Mouse (Mus musculus) kidney, adult 8-10 months (tissue): ENCODE measurements around the gene Gcg.

Source experiments
- DNase-seq, 2 experiments: peaks; one replicate each; pipeline ENCODE4 v3.0.0; 2022

Gcg gene

GRCm38 (mm10) chr2:62459241-62460174 is 23.9 kb downstream of the Gcg start:
- no peak for DNase-seq

- no peak for DNase-seq
Measured at GRCm38 (mm10) chr2:62458070-62458469, 25.4 kb downstream of the Gcg start.

DNA sequence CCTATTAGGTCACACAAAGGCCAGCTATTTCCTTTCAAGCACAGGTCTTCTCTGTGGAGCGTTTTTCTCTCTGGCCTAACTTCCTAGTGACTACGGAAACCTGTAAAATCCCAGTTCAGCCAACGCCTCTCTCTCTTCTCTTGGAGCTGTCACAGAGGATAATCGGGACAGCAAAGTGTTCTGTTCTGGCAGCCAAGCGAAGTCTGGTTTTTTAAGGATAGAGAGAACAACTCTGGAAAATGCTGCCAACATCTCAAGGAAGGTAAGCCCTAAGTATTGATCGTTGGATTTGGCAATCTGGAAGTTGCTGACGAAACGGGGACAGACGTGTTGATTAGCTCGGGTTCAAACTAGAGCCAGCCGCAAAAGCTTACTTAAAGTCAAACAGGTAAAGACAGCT is 28.5 kb downstream of the Gcg start:
- no peak for DNase-seq

GRCm38 (mm10) chr2:62454033-62454432 is 29.4 kb downstream of the Gcg start:
- no peak for DNase-seq

GRCm38 (mm10) chr2:62450364-62450763 is 33.1 kb downstream of the Gcg start:
- DNase-seq: no peak

GRCm38 (mm10) chr2:62449692-62450346 is 33.6 kb downstream of the Gcg start:
- DNase-seq: no peak

DNA sequence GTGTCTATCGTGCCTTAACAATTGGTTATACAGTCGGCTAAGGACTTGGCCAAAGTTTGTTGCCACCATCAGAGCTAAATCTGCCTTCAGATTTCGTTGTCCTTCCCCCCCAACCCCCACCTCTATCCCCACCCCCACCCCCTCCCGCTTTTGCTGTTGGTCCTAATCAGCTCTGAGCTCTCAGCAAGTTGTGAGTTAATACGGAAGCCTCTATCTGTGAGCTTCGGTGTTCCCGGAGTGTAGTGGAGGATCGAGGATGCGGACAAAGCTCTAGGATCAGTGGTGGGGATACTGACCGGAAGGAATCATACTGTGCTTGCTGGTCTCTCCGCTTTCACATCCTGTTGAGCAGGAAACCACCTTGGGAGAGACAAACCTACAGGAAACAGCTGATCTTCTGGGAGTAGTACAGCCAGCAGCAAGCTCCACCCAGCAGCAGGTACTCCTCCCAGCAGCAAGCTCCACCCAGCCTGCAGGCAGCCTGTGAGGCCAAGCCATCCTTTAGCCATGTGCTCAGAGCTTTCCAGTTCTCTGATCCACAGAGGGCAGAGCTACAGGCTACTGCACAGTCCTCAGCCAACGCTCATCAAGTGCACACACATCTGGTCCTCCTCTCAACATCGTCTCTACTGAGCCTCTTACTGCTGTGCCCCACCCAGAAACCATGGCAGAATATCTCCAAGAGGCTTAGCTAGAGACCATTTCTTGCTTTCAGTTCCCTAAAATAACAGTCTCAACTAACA is 42.5 kb downstream of the Gcg start:
- DNase-seq: no peak

GRCm38 (mm10) chr2:62440083-62440482 is 43.4 kb downstream of the Gcg start:
- no peak for DNase-seq

- DNase-seq: no peak
Measured at GRCm38 (mm10) chr2:62431245-62431795, 52.1 kb downstream of the Gcg start.

GRCm38 (mm10) chr2:62425941-62426340 is 57.5 kb downstream of the Gcg start:
- no peak for DNase-seq
